Mouse (Mus musculus) erythroid progenitor cell, adult 5-6 weeks (primary cell): ENCODE data around the gene Atp4a. TPM values are rescaled to one million over a fixed set of nuclear protein-coding genes. Genes with fewer than 3 reads are reported as not detected.

Source experiments
- ATAC-seq: replicated peaks from 2 replicates; pipeline ENCODE4 v1.8.0; 2016; ENCODE audit warnings: moderate number of reproducible peaks, mild to moderate bottlenecking, moderate TSS enrichment, inconsistent platforms; ENCODE audit not compliant: poor library complexity, low FRiP score, severe bottlenecking
- total RNA-seq, 2 experiments: library from RNA; stranded (forward) in 1 of 2; stranded (reverse) in 1 of 2; fragments of 150-400 nt in 1 of 2; fragments of 186-747, 209-891 nt in 1 of 2; gene quantifications; 2 replicates each; pipeline versions ENCODE4 v1.2.3 to v1.2.4; 2015 to 2017; ENCODE audit warnings: low replicate concordance in 2 of 2

Atp4a gene
- total RNA-seq (2015; ENCODE audit: low replicate concordance) = 4.0 TPM in 1 of 2 replicates, not detected in the other
- total RNA-seq (2017; ENCODE audit: low replicate concordance) = not detected in 2 replicates

- no peak for ATAC-seq
These were observed at the start of gene Atp4a for GRCm38 (mm10) chr7:30711942-30712341. Gene Atp4a (plus strand): TSS chr7:30712209.

- ATAC-seq = peak; percentile 99
These were observed 47.3 kb upstream of the Atp4a start, which contains the start of gene Haus5 for GRCm38 (mm10) chr7:30664529-30665200. Gene Haus5 (minus strand): TSS chr7:30664994.

GRCm38 (mm10) chr7:30665321-30665720 lies 46.7 kb upstream of the Atp4a start:
- peak; percentile 37; the same call in 1 of the 2 replicates for ATAC-seq

- ATAC-seq = 0 out of 2 replicates have a peak, but pooled peaks have one; percentile 55
These were observed 42.8 kb upstream of the Atp4a start for GRCm38 (mm10) chr7:30669229-30669628.

- ATAC-seq = no peak
These were observed 40.5 kb upstream of the Atp4a start, which contains the start of gene Pmis2 for GRCm38 (mm10) chr7:30671480-30671879. Gene Pmis2 (minus strand): TSS chr7:30671605.

- ATAC-seq = no peak
These were observed 33.6 kb upstream of the Atp4a start for GRCm38 (mm10) chr7:30678263-30678975.

GRCm38 (mm10) chr7:30681897-30682296 lies 30.1 kb upstream of the Atp4a start:
- ATAC-seq = no peak

- no peak for ATAC-seq
These were observed 28.6 kb upstream of the Atp4a start for GRCm38 (mm10) chr7:30683425-30683824.

GRCm38 (mm10) chr7:30688325-30688724 lies 23.7 kb upstream of the Atp4a start:
- no peak for ATAC-seq

GRCm38 (mm10) chr7:30698101-30698500 lies 13.9 kb upstream of the Atp4a start:
- no peak for ATAC-seq

- 0 out of 2 replicates have a peak, but pooled peaks have one; percentile 30 for ATAC-seq
These were observed 13.4 kb upstream of the Atp4a start, which contains the start of gene 2200002J24Rik for GRCm38 (mm10) chr7:30698589-30698988. Gene 2200002J24Rik (plus strand): TSS chr7:30698926.

- no peak for ATAC-seq
These were observed 5.7 kb upstream of the Atp4a start for GRCm38 (mm10) chr7:30706214-30706882.

GRCm38 (mm10) chr7:30707441-30707840 lies 4.6 kb upstream of the Atp4a start:
- ATAC-seq = no peak

- peak; percentile 84 for ATAC-seq
These were observed 5.2 kb downstream of the Atp4a start for GRCm38 (mm10) chr7:30717006-30717715.

- ATAC-seq = no peak
These were observed 5.7 kb downstream of the Atp4a start for GRCm38 (mm10) chr7:30717716-30718046.

- no peak for ATAC-seq
These were observed 7.7 kb downstream of the Atp4a start for GRCm38 (mm10) chr7:30719669-30720068.

- no peak for ATAC-seq
These were observed 9.3 kb downstream of the Atp4a start for GRCm38 (mm10) chr7:30721286-30721685.

- no peak for ATAC-seq
These were observed 11.4 kb downstream of the Atp4a start for GRCm38 (mm10) chr7:30723274-30723953.

- no peak for ATAC-seq
These were observed 16.2 kb downstream of the Atp4a start for GRCm38 (mm10) chr7:30728214-30728613.
